Mouse (Mus musculus): ENCODE results near the gene Ptrh2. TPM values are rescaled to one million over a fixed set of nuclear protein-coding genes. Genes with fewer than 3 reads are reported as not detected.

Gene Ptrh2
- polyA plus RNA-seq, 1 experiment from 2014 or later = 44.8 TPM

DNA sequence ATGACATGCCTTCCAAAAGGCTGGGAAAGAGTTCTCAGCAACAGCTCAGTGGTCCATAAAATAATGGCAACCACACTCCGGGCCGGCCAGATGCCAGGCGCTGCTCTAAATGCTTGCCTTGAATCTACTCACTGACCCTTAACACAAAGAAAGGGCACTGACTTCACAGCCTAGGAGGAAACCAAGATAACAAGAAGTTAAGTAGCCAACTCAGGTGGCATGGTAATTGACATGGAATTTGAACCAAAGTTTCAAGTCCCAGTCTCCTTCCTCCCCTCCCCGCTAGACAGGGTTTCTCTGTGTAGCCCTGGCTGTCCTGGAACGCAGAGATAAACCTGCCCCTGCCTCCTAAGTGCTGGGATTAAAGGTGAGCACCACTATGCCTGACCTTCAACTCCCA is 4.8 kb upstream of the Ptrh2 start:
- DNase-seq (ENCODE audit: low spot score) (no peak), ATAC-seq (replicated peaks; ENCODE audit: low FRiP score) (no peak)
- Histone ChIP-seq H3K9me3 (ENCODE audit: control insufficient read depth, low read length) (no peaks in the 10 kb centered on the region), H3K9ac (ENCODE audit: low read length) (no peak overlapping the region), H3K4me3 (ENCODE audit: low read depth, low read length) (no peak overlapping the region), H3K27me3 (ENCODE audit: control insufficient read depth, insufficient read depth, low read length) (no peaks in the 10 kb centered on the region), H3K4me2 (ENCODE audit: low read depth, low read length, severe bottlenecking) (no peak overlapping the region), H3K4me1 (replicated peaks; ENCODE audit: control insufficient read depth, insufficient read depth, low read length) (no peaks in the 10 kb centered on the region), H3K36me3 (ENCODE audit: control insufficient read depth, insufficient read depth, low read length) (no peaks in the 10 kb centered on the region), H3K27ac (ENCODE audit: low read depth, low read length) (no peak overlapping the region)
- WGBS = 65% methylated on average over 5 of the region's 5 CpGs

DNA sequence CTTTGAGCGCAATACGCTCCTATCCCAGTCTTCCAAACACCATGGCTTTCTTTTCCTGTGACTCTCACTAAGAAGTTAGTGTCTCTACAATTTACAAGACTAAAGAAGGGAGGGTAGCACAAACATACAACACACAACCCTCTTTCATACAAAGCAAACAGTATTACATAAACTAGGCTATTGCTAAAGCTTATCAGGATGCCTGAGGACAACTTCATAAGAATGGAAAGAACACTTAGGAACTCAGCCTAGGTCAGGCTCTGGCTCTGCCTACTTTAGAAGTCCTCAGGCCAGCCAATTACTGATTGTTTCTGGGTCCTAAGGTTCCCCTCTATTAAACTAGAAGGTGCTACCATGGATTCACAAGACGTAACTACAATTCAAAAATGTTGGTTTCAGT is 3.1 kb upstream of the Ptrh2 start:
- Histone ChIP-seq H3K27ac (ENCODE audit: low read depth, low read length) (no peak overlapping the region), H3K9ac (ENCODE audit: low read length) (no peak overlapping the region), H3K4me3 (ENCODE audit: low read depth, low read length) (no peak overlapping the region), H3K27me3 (ENCODE audit: control insufficient read depth, insufficient read depth, low read length) (no peaks in the 10 kb centered on the region), H3K9me3 (ENCODE audit: control insufficient read depth, low read length) (no peaks in the 10 kb centered on the region), H3K36me3 (ENCODE audit: control insufficient read depth, insufficient read depth, low read length) (no peaks in the 10 kb centered on the region), H3K4me1 (replicated peaks; ENCODE audit: control insufficient read depth, insufficient read depth, low read length) (peaks cover 2% of the 10 kb centered on the region; the same call in 1 of the 2 replicates), H3K4me2 (ENCODE audit: low read depth, low read length, severe bottlenecking) (no peak overlapping the region)
- no peak for DNase-seq (ENCODE audit: low spot score)
- no peak for ATAC-seq (replicated peaks; ENCODE audit: low FRiP score)
- WGBS = 98% methylated on average over 3 of the region's 3 CpGs

DNA sequence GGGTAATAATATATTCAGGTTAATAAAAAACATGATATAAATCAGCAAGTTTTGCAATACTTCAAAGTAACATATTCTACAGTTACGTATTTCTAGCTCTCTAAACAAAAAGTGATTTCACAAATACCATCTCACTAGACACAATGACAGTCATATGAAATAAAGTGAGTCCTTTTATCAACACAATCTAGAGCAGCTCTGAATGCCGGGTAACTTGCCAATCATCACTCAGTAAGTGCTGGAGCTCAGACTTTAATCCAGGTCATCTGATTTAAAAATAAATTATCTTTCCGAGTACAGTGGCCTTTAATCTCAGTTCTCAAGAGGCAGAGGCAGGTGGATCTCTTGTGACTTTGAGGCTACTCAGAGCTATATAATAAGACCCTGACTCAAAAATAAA is 2.4 kb upstream of the Ptrh2 start:
- Histone ChIP-seq H3K4me1 (replicated peaks; ENCODE audit: control insufficient read depth, insufficient read depth, low read length) (peaks cover 2% of the 10 kb centered on the region; the same call in 1 of the 2 replicates), H3K9ac (ENCODE audit: low read length) (no peak overlapping the region), H3K4me2 (ENCODE audit: low read depth, low read length, severe bottlenecking) (no peak overlapping the region), H3K36me3 (ENCODE audit: control insufficient read depth, insufficient read depth, low read length) (no peaks in the 10 kb centered on the region), H3K27me3 (ENCODE audit: control insufficient read depth, insufficient read depth, low read length) (no peaks in the 10 kb centered on the region), H3K27ac (ENCODE audit: low read depth, low read length) (no peak overlapping the region), H3K4me3 (ENCODE audit: low read depth, low read length) (no peak overlapping the region), H3K9me3 (ENCODE audit: control insufficient read depth, low read length) (no peaks in the 10 kb centered on the region)
- DNase-seq (ENCODE audit: low spot score) (no peak), ATAC-seq (replicated peaks; ENCODE audit: low FRiP score) (no peak)
- WGBS = 93% methylated on average over 3 of the region's 3 CpGs

DNA sequence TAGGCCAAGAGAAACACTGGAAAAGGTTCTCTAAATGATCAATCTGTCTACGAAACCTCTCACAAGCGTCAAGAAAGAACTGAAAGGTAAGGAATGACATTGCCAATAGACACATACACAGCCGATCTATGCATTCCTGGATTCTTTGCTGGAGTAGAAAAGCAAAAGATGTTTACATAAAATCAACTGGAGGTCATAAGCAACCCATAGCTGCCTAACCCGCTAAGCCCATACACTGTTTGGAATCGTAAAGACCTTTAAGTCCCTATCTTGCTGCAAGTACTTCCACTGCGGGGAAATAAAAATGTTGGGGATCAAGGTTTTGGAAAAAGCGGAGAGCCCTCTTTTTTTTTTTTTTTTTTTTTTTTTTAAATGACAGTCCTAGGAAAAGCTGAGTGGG is 924 bp upstream of the Ptrh2 start:
- Histone ChIP-seq H3K9ac (ENCODE audit: low read length) (peak overlapping the region; percentile 90), H3K9me3 (ENCODE audit: control insufficient read depth, low read length) (no peaks in the 10 kb centered on the region), H3K4me3 (ENCODE audit: low read depth, low read length) (peak overlapping the region; percentile 84), H3K36me3 (ENCODE audit: control insufficient read depth, insufficient read depth, low read length) (no peaks in the 10 kb centered on the region; the same call in 1 of the 2 replicates), H3K27me3 (ENCODE audit: control insufficient read depth, insufficient read depth, low read length) (no peaks in the 10 kb centered on the region), H3K4me1 (replicated peaks; ENCODE audit: control insufficient read depth, insufficient read depth, low read length) (peaks cover 2% of the 10 kb centered on the region; the same call in 1 of the 2 replicates), H3K27ac (ENCODE audit: low read depth, low read length) (no peak overlapping the region), H3K4me2 (ENCODE audit: low read depth, low read length, severe bottlenecking) (peak overlapping the region; percentile 85)
- DNase-seq (ENCODE audit: low spot score) (no peak), ATAC-seq (replicated peaks; ENCODE audit: low FRiP score) (no peak)
- 45% methylated on average over 7 of the region's 7 CpGs for WGBS

DNA sequence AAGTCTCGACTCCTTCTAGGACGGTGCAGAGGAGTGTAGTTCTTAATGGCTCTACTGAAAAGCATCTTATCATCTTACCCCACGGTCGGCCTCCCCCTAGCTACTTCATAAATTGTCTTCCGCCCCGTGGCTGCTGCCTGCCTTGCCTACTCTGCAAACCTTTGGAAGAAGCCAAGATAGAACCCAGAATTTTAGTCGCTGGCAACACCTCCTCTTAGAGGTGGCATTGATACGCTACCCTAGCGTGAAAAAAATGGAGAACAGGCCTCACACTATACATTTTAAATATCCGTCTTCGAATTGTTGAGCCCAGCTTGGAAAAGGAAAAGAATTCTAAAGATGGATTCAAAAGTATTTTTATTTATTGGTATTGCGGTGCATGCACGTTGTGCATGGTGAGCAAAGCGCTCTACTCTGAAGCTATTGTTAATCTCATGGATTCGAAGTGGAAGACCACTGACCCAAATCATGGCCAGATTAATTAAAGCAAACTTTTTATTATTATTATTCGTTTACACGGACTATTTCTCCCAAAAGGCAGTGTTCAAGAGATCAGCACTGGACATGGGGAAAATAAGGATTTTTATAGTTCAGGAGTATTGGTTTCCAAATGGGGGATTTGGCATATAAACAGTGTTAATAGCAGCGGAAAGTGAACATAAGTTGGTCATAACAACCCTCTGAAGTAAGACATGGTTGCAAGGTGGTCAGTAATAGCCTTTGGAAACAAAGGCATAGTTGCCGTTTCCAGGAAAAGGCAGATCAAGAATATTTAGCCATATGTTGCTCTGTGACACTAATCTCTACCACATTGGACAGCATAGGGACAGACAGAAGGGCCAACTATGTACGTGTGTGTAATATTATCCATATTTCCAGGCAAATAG is 584 bp downstream of the Ptrh2 start:
- ATAC-seq (replicated peaks; ENCODE audit: low FRiP score) = no peak
- 11% methylated on average over 20 of the region's 20 CpGs for WGBS
- Histone ChIP-seq H3K36me3 (ENCODE audit: control insufficient read depth, insufficient read depth, low read length) (no peaks in the 10 kb centered on the region; the same call in 1 of the 2 replicates), H3K4me1 (replicated peaks; ENCODE audit: control insufficient read depth, insufficient read depth, low read length) (peaks cover 2% of the 10 kb centered on the region; the same call in 1 of the 2 replicates), H3K9me3 (ENCODE audit: control insufficient read depth, low read length) (no peaks in the 10 kb centered on the region), H3K4me2 (ENCODE audit: low read depth, low read length, severe bottlenecking) (peak overlapping the region; percentile 85), H3K27me3 (ENCODE audit: control insufficient read depth, insufficient read depth, low read length) (no peaks in the 10 kb centered on the region), H3K9ac (ENCODE audit: low read length) (peak overlapping the region; percentile 90), H3K4me3 (ENCODE audit: low read depth, low read length) (peak overlapping the region; percentile 84), H3K27ac (ENCODE audit: low read depth, low read length) (peak overlapping the region; percentile 88)
- DNase-seq (ENCODE audit: low spot score) = no peak

DNA sequence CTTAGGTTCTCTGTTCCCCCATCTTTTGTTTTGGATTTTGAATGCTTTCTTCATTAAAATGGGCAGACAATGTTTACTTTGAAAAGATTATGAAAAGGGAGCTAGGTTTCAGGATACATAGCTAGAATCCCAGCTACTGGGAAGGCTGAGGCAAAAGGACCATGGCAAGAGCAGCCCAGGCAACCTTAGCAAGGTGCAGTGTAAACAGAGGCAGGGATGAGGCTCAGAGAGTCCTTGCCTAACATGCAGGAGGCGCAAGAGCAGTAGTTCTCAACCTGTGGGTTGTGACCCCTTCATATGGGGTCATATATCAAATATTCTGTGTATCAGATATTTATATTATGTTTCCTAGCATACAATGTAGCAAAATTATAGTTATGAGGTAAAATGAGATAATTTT is 1.6 kb downstream of the Ptrh2 start:
- Histone ChIP-seq H3K36me3 (ENCODE audit: control insufficient read depth, insufficient read depth, low read length) (no peaks in the 10 kb centered on the region; the same call in 1 of the 2 replicates), H3K9me3 (ENCODE audit: control insufficient read depth, low read length) (no peaks in the 10 kb centered on the region), H3K27ac (ENCODE audit: low read depth, low read length) (no peak overlapping the region), H3K4me1 (replicated peaks; ENCODE audit: control insufficient read depth, insufficient read depth, low read length) (peaks cover 2% of the 10 kb centered on the region; the same call in 1 of the 2 replicates), H3K4me3 (ENCODE audit: low read depth, low read length) (no peak overlapping the region; the same call in 1 of the 2 replicates), H3K9ac (ENCODE audit: low read length) (no peak overlapping the region), H3K4me2 (ENCODE audit: low read depth, low read length, severe bottlenecking) (peak overlapping the region; percentile 85), H3K27me3 (ENCODE audit: control insufficient read depth, insufficient read depth, low read length) (no peaks in the 10 kb centered on the region)
- DNase-seq (ENCODE audit: low spot score) (no peak), ATAC-seq (replicated peaks; ENCODE audit: low FRiP score) (no peak)
- 94% methylated on average over 1 of the region's 1 CpGs for WGBS

DNA sequence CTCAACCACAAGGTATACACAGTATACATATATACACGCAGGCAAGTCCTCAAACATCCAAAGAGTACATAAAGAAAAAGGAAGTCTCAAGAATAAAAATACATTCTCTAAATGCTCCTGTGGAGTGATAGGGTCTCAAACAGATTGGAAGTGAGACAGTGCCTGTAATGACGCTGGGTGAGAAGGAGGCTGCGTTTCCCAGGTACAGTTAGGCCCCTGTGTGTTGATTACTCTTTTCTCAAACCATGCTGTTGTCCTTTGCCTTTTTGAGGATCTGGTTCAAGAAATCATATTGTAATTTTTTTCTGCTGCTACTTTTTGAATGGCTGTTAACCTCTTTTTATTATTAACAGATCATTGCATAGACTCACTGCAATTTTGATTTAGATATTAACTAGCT is 6.6 kb downstream of the Ptrh2 start:
- H3K36me3 ChIP-seq (ENCODE audit: control insufficient read depth, insufficient read depth, low read length) = peaks cover 2% of the 10 kb centered on the region; the same call in 1 of the 2 replicates
- no peak overlapping the region for H3K27ac ChIP-seq (ENCODE audit: low read depth, low read length)
- no peak for ATAC-seq (replicated peaks; ENCODE audit: low FRiP score)
- H3K4me3 ChIP-seq (ENCODE audit: low read depth, low read length) = no peak overlapping the region
- H3K4me1 ChIP-seq (replicated peaks; ENCODE audit: control insufficient read depth, insufficient read depth, low read length) = peaks cover under 1% of the 10 kb centered on the region; the same call in 1 of the 2 replicates
- H3K9ac ChIP-seq (ENCODE audit: low read length) = no peak overlapping the region
- no peaks in the 10 kb centered on the region for H3K9me3 ChIP-seq (ENCODE audit: control insufficient read depth, low read length)
- DNase-seq (ENCODE audit: low spot score) = no peak
- H3K27me3 ChIP-seq (ENCODE audit: control insufficient read depth, insufficient read depth, low read length) = no peaks in the 10 kb centered on the region
- WGBS = 92% methylated on average over 3 of the region's 3 CpGs
- no peak overlapping the region for H3K4me2 ChIP-seq (ENCODE audit: low read depth, low read length, severe bottlenecking)

DNA sequence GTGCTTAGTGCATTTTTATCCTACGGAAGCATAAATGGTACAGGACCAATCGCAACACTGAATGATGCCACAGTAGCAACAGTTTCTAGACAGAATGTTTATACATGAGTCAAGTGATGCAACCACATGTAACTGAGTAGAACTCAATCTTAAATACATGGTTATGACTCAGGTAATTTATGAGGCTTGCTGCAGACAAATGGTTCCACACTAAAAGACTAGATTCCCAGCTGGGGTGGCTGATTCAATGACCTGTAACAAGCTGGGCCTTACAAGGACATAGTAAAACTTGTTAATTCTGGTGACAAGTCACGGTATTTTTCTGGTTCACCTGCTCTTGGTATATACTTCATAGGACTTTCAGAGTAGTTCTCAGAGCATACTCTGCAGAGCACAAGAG is 7.7 kb downstream of the Ptrh2 start:
- Histone ChIP-seq H3K9me3 (ENCODE audit: control insufficient read depth, low read length) (no peaks in the 10 kb centered on the region), H3K4me2 (ENCODE audit: low read depth, low read length, severe bottlenecking) (no peak overlapping the region), H3K36me3 (ENCODE audit: control insufficient read depth, insufficient read depth, low read length) (peaks cover 4% of the 10 kb centered on the region; the same call in 1 of the 2 replicates), H3K27me3 (ENCODE audit: control insufficient read depth, insufficient read depth, low read length) (no peaks in the 10 kb centered on the region), H3K4me1 (replicated peaks; ENCODE audit: control insufficient read depth, insufficient read depth, low read length) (no peaks in the 10 kb centered on the region), H3K9ac (ENCODE audit: low read length) (no peak overlapping the region), H3K27ac (ENCODE audit: low read depth, low read length) (no peak overlapping the region), H3K4me3 (ENCODE audit: low read depth, low read length) (no peak overlapping the region)
- DNase-seq (ENCODE audit: low spot score) (no peak), ATAC-seq (replicated peaks; ENCODE audit: low FRiP score) (no peak)
- WGBS = 97% methylated on average over 3 of the region's 3 CpGs

Data from forebrain, embryonic 11.5 days (tissue).